Mouse (Mus musculus) midbrain, postnatal 0 days (tissue): ENCODE results near the gene 1500009L16Rik. TPM values are rescaled to one million over a fixed set of nuclear protein-coding genes. Genes with fewer than 3 reads are reported as not detected.

Source experiments
- ATAC-seq: fragments of 200-750 bp; cut with Nextera tagmentation; 2 replicates; pipeline ENCODE4 v1.8.0; 2017; ENCODE audit warnings: moderate number of reproducible peaks, mild to moderate bottlenecking, moderate TSS enrichment, moderate library complexity; ENCODE audit not compliant: low FRiP score
- DNase-seq: peaks from one replicate; pipeline ENCODE4 v3.0.0-alpha.2; 2015; ENCODE audit warnings: low spot score
- H3K27ac ChIP-seq: fragments of 300-500 bp; sonication (generic); 2 replicates; pipeline ENCODE4 v1.5.1; 2014; ENCODE audit warnings: low read depth, mild to moderate bottlenecking, low read length, mixed read lengths
- H3K27me3 ChIP-seq: fragments of 300-500 bp; sonication (generic); 2 replicates; pipeline ENCODE4 v1.6.1; 2014; ENCODE audit warnings: low read length, control low read depth, mixed read lengths; ENCODE audit not compliant: insufficient read depth
- H3K36me3 ChIP-seq: fragments of 300-500 bp; sonication (generic); 2 replicates; pipeline ENCODE4 v1.6.1; 2014; ENCODE audit warnings: low read length, control low read depth, mixed read lengths; ENCODE audit not compliant: insufficient read depth
- H3K4me1 ChIP-seq: fragments of 300-500 bp; sonication (generic); 2 replicates; pipeline ENCODE4 v1.6.1; 2014; ENCODE audit warnings: mild to moderate bottlenecking, control low read depth, antibody characterized with exemption, low read length, mixed read lengths; ENCODE audit not compliant: insufficient read depth
- H3K4me2 ChIP-seq: fragments of 300-500 bp; sonication (generic); 2 replicates; pipeline ENCODE4 v1.6.1; 2014; ENCODE audit warnings: low read depth, mild to moderate bottlenecking, low read length, mixed read lengths; ENCODE audit not compliant: poor library complexity, severe bottlenecking
- H3K4me3 ChIP-seq: fragments of 300-500 bp; sonication (generic); 2 replicates; pipeline ENCODE4 v1.5.1; 2014; ENCODE audit warnings: low read depth, mild to moderate bottlenecking, low read length, moderate library complexity
- H3K9ac ChIP-seq: fragments of 300-500 bp; sonication (generic); replicated peaks from 2 replicates; pipeline ENCODE4 v1.6.1; 2014; ENCODE audit warnings: mild to moderate bottlenecking, low read length, moderate library complexity, mixed read lengths; ENCODE audit not compliant: poor library complexity, severe bottlenecking
- H3K9me3 ChIP-seq: fragments of 300-500 bp; sonication (generic); 2 replicates; pipeline ENCODE4 v1.6.1; 2016; ENCODE audit warnings: low read length, control low read depth
- CTCF ChIP-seq: IDR thresholded peaks from 2 replicates; pipeline ENCODE4 v1.5.1; 2016; ENCODE audit warnings: antibody characterized with exemption, mild to moderate bottlenecking
- WGBS: fragments of 180-500 bp; shearing (Covaris S2); extraction: QIAGEN DNeasy Blood & Tissue Kit; methylation state at CpG from one replicate; pipeline ENCODE4 v1.1.7; 2014; 5-methylcytosine and 5-hydroxymethylcytosine counted together
- polyA plus RNA-seq: library from polyadenylated mRNA; unstranded; fragments of >200 nt; fragmentation: Nextera tagmentation; extraction: Ambion mirVana; gene quantifications from 2 replicates; pipeline ENCODE4 v1.2.1, GENCODE M21; 2015
- total RNA-seq: library from RNA; depleted of rRNA; stranded (reverse); fragments of >200 nt; gene quantifications from 2 replicates; pipeline ENCODE4 v1.2.3, GENCODE M21; 2014

Gene 1500009L16Rik
- total and polyA plus RNA-seq, 2 experiments from 2014 or later = 63.7 to 122 TPM

DNA sequence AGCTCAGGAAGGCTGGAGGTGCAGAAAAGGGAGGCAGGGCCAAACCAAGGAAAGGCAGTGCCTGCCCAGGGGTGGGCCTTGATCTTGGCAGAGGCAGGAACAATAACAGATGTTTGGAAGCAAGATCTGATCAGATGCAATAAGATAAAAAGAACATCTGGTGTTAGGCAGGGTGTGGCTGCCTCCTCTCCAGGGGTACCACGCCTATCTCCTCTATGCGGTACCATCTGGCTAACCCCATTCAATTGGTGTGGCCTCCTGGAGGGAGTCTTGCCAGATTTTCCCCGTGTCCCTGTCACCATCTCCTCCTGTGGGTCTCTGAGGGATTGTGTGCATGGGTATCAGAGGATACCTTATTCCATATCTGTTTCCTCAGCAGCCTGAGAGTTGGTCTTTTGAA lies 12.7 kb upstream of the 1500009L16Rik start:
- no peaks in the 10 kb centered on the region for H3K36me3 ChIP-seq
- H3K4me3 ChIP-seq = no peak overlapping the region
- H3K27ac ChIP-seq = no peak overlapping the region
- 62% methylated on average over 3 of the region's 3 CpGs for WGBS
- ATAC-seq (no peak), DNase-seq (no peak)
- H3K4me2 ChIP-seq = no peak overlapping the region
- no peaks in the 10 kb centered on the region for H3K4me1 ChIP-seq
- H3K27me3 ChIP-seq = no peaks in the 10 kb centered on the region
- no peak overlapping the region for H3K9ac ChIP-seq
- H3K9me3 ChIP-seq = no peaks in the 10 kb centered on the region
- TF ChIP-seq CTCF = no peak

DNA sequence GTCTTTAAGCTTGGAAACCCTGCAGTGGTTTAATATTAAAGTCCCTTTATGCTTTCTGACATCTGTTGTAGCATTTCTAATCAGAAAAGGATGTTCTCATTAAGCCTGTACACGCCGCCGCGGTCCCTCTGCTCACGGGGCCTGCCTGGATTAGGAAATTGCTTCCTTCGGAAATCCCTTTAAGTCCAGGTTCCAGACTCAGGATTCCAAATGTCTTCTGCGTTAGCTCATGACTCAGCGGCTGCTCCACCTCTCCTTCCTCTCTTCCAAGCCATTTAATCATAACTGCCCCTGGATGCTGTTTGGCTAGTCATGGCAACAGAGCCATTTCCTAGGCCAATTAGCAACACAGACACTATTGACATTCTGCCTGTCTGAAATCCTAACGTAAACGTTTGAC lies 10.9 kb upstream of the 1500009L16Rik start:
- no peak for ATAC-seq
- H3K36me3 ChIP-seq = no peaks in the 10 kb centered on the region
- H3K4me1 ChIP-seq = no peaks in the 10 kb centered on the region
- no peak overlapping the region for H3K4me3 ChIP-seq
- no peak overlapping the region for H3K27ac ChIP-seq
- WGBS = 38% methylated on average over 10 of the region's 10 CpGs
- H3K4me2 ChIP-seq = no peak overlapping the region
- H3K9ac ChIP-seq = peak overlapping the region; percentile 8; the same call in 1 of the 2 replicates
- no peaks in the 10 kb centered on the region for H3K27me3 ChIP-seq
- TF ChIP-seq CTCF = no peak
- DNase-seq = peak; percentile 11
- no peaks in the 10 kb centered on the region for H3K9me3 ChIP-seq

DNA sequence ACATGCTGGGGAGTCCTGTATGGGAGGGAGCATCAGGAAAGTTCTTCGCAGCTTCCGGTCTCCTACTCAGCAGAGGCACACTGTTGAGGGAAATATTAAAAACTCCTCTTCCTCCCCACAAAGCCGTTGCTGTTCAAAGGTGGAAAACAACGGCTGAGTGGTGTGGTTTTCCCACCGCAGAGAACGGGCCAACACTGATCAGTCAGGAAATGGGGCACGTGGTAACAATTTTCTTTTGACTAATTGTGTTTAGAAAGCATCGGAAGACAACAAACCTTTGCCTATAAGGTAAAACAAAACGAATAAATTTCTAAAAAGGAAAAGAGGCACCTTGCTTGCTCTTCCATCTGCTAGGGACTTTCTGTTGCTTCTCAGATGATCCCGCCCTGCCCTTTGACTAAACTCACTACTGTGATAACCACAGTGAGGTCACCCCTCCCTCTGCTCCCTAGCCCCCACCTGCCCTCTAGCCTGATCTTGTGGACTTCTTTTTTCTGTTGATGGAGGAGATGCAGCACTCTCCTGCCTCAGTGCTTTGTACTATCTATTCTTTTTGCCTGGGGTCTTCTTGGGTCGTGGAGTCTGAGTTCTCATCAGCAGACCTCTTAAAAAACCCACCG lies 3.7 kb upstream of the 1500009L16Rik start:
- 90% methylated on average over 12 of the region's 12 CpGs for WGBS
- H3K27me3 ChIP-seq = no peaks in the 10 kb centered on the region
- no peak overlapping the region for H3K4me3 ChIP-seq
- no peaks in the 10 kb centered on the region for H3K4me1 ChIP-seq
- no peak for DNase-seq
- no peak for ATAC-seq
- no peak for TF ChIP-seq CTCF
- no peaks in the 10 kb centered on the region for H3K36me3 ChIP-seq
- H3K4me2 ChIP-seq = no peak overlapping the region
- no peak overlapping the region for H3K9ac ChIP-seq
- H3K9me3 ChIP-seq = no peaks in the 10 kb centered on the region
- H3K27ac ChIP-seq = no peak overlapping the region

DNA sequence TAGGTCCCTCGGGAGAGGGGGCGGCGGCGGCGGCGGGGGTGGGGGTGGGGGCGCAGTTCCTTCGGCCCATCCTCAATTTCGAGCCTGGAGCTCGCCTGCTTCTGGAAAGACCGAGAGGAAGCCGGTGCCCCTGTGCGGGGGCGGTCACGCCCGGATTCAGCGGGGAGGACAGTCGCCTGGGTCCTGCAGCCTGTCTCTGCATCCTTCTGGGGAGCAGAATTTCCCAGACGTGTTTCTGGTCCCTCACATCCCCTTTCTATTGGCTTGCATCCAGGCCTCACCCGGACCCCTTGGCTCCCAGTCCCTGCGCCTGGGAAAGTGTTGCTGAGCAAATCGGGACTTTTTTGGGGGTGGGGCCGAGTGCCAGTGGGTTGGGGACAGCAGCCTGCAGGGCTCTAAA lies 390 bp downstream of the 1500009L16Rik start:
- ATAC-seq = peak; percentile 69
- H3K36me3 ChIP-seq = no peaks in the 10 kb centered on the region
- under 1% methylated on average over 22 of the region's 23 CpGs for WGBS
- H3K27me3 ChIP-seq = no peaks in the 10 kb centered on the region
- TF ChIP-seq CTCF = no peak
- no peaks in the 10 kb centered on the region for H3K9me3 ChIP-seq
- peak overlapping the region; percentile 91 for H3K4me2 ChIP-seq
- peak; percentile 46 for DNase-seq
- H3K27ac ChIP-seq = no peak overlapping the region
- H3K9ac ChIP-seq = peak overlapping the region; percentile 77
- no peaks in the 10 kb centered on the region for H3K4me1 ChIP-seq
- H3K4me3 ChIP-seq = peak overlapping the region; percentile 78

DNA sequence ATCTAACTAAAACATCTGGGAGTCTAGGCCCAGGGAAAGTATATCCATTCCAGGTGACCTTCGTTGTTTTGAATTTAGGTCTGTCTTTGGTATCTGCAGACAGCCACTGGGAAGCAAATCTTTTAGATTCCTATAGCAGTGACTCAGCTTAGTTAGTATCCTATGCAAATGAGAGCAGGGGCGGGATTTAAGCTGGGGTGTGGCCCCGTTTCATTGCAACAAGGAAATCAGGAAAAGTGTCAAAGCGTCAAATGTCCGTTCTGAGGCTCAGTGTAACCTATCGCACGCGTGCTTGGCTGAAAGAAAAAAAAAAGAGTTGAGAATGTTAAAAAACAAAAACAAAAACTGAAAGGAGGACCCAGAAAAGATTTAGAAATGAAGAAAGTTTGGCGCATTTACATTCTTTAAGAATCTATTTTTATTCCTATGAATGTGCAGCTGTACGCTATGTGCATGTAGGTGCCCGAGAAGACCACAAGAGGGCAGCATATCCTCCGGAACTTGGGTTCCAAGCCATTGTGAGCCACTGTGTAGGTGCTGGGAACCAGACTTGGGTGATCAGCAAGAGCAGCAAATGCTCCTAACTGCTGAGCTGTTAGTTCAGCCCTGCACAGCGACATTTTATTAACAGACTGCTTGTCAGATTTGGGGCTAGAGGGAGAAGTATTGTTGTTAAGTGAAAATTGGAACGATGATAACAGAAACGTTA lies 1.8 kb downstream of the 1500009L16Rik start:
- no peak overlapping the region for H3K27ac ChIP-seq
- no peaks in the 10 kb centered on the region for H3K27me3 ChIP-seq
- H3K4me2 ChIP-seq = 0 out of 2 replicates have a peak overlapping the region, but pooled peaks have one; percentile 91
- ATAC-seq (no peak), DNase-seq (no peak)
- TF ChIP-seq CTCF = peak; percentile 69
- H3K4me1 ChIP-seq = no peaks in the 10 kb centered on the region
- 88% methylated on average over 15 of the region's 15 CpGs for WGBS
- no peak overlapping the region for H3K4me3 ChIP-seq
- H3K36me3 ChIP-seq = no peaks in the 10 kb centered on the region
- no peaks in the 10 kb centered on the region for H3K9me3 ChIP-seq
- no peak overlapping the region for H3K9ac ChIP-seq

DNA sequence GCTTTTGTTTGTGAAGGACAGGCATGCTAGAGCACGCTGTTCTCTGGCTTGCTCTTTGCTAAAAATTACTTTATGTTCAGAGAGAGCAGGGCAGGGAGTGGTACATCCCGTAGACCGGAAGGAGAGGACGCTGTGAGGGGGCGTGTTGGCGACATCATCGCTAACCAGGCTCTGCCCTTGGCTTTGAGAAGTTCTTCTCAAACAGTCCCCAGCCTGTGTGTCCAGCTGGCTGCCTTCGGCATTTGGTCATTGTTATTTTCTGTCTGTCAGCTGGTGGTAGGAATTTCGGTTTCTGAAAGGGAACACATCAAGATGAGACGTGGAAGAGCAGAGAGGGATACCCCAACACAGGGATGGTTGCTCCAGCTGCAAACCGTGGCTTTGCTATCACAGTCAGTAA lies 3.5 kb downstream of the 1500009L16Rik start:
- Histone ChIP-seq H3K9me3 (no peaks in the 10 kb centered on the region), H3K4me2 (no peak overlapping the region), H3K4me1 (no peaks in the 10 kb centered on the region), H3K27me3 (no peaks in the 10 kb centered on the region), H3K27ac (no peak overlapping the region), H3K4me3 (no peak overlapping the region), H3K36me3 (no peaks in the 10 kb centered on the region), H3K9ac (no peak overlapping the region)
- DNase-seq (no peak), ATAC-seq (no peak)
- no peak for TF ChIP-seq CTCF
- WGBS = 73% methylated on average over 11 of the region's 11 CpGs
